8 mouse cellular contexts compared by ENCODE assay signal in the genomic region with DNA sequence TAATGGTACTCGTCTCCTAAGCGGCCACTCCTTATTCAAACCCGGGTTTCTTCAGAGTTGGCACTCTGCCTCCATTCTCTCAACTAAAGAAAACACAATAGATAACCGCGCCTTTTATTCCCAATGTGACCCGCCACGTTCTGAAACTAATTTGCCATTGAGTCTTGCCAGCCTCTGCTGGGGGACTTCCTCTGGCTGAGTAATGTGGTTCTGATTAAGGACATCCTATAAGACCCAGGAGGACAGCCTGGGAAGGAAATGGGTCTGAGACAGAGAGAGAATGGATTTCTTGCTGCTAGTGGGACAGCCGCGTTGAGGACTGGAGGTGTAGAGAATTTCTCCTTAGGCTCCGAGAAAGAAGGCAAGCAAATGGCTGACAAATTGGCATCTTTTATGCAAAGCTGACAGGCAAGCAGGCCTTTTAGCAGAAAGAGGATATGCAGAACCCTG.
DNase-seq lines count a peak whose midpoint lies in the region; ATAC-seq and TF ChIP-seq lines count a peak whose summit lies in the region.

No protein-coding gene starts in this region.

- peak; percentile 2 for DNase-seq in kidney, adult 2 months
- DNase-seq in kidney, adult 11 months = no peak
- no peak for DNase-seq in heart, embryonic 10.5 days (ENCODE audit: low spot score)
- DNase-seq in left cerebral cortex, adult 11 months (ENCODE audit: low spot score) = no peak

- TF ChIP-seq POLR2A in kidney, adult 2 months (IDR thresholded peaks at IDR 0.05; ENCODE audit: low read depth, low read length) = no peak

- WGBS in kidney, adult 2 months = 46% methylated on average over 10 of the region's 10 CpGs
- 21% methylated on average over 10 of the region's 10 CpGs for WGBS in heart, embryonic 10.5 days
- 7% methylated on average over 10 of the region's 10 CpGs for WGBS in limb, embryonic 13.5 days
- 3% methylated on average over 10 of the region's 10 CpGs for WGBS in neural tube, embryonic 13.5 days
- WGBS in liver, embryonic 12.5 days (ENCODE audit: insufficient replicate concordance) = 33% methylated on average over 10 of the region's 10 CpGs

- H3K4me3 ChIP-seq in kidney, adult 2 months (ENCODE audit: insufficient read depth, low read depth, low read length) = no peak overlapping the region
- H3K4me3 ChIP-seq in heart, embryonic 10.5 days = no peak overlapping the region
- no peak overlapping the region for H3K4me3 ChIP-seq in limb, embryonic 13.5 days
- H3K4me3 ChIP-seq in neural tube, embryonic 13.5 days = no peak overlapping the region
- no peak overlapping the region for H3K4me3 ChIP-seq in liver, embryonic 12.5 days

- no peak for TF ChIP-seq CTCF in kidney, adult 2 months (conservative IDR thresholded peaks at IDR 0.05; ENCODE audit: insufficient read depth, insufficient read length, low read depth, low read length)

- no peak overlapping the region for H3K9ac ChIP-seq in limb, embryonic 13.5 days
- no peak overlapping the region; the same call in 1 of the 2 replicates for H3K9ac ChIP-seq in neural tube, embryonic 13.5 days
- no peak overlapping the region for H3K9ac ChIP-seq in liver, embryonic 12.5 days

- H3K27me3 ChIP-seq in kidney, adult 2 months (replicated peaks; ENCODE audit: control insufficient read depth, insufficient read depth, low read length) = no peaks in the 10 kb centered on the region
- no peaks in the 10 kb centered on the region for H3K27me3 ChIP-seq in heart, embryonic 10.5 days (ENCODE audit: insufficient read depth, poor library complexity, severe bottlenecking)
- H3K27me3 ChIP-seq in limb, embryonic 13.5 days = 0 out of 2 replicates have a peak, but pooled peaks cover 5% of the 10 kb centered on the region
- peaks cover 61% of the 10 kb centered on the region for H3K27me3 ChIP-seq in neural tube, embryonic 13.5 days
- no peaks in the 10 kb centered on the region for H3K27me3 ChIP-seq in liver, embryonic 12.5 days (replicated peaks)

- ATAC-seq in limb, embryonic 13.5 days (ENCODE audit: low FRiP score, low read depth) = 0 out of 2 replicates have a peak, but pooled peaks have one; percentile 36
- ATAC-seq in neural tube, embryonic 13.5 days (ENCODE audit: low read depth) = no peak
- ATAC-seq in liver, embryonic 12.5 days = no peak
- no peak for ATAC-seq in monocyte, adult 5-6 weeks (replicated peaks; ENCODE audit: insufficient number of reproducible peaks, low FRiP score, low TSS enrichment, poor library complexity, severe bottlenecking)

- no peaks in the 10 kb centered on the region for H3K36me3 ChIP-seq in kidney, adult 2 months (ENCODE audit: control insufficient read depth, insufficient read depth, low read length)
- H3K36me3 ChIP-seq in heart, embryonic 10.5 days = no peaks in the 10 kb centered on the region
- no peaks in the 10 kb centered on the region for H3K36me3 ChIP-seq in limb, embryonic 13.5 days
- H3K36me3 ChIP-seq in neural tube, embryonic 13.5 days = no peaks in the 10 kb centered on the region
- H3K36me3 ChIP-seq in liver, embryonic 12.5 days = no peaks in the 10 kb centered on the region

- H3K9me3 ChIP-seq in heart, embryonic 10.5 days = no peaks in the 10 kb centered on the region
- H3K9me3 ChIP-seq in limb, embryonic 13.5 days = no peaks in the 10 kb centered on the region
- H3K9me3 ChIP-seq in neural tube, embryonic 13.5 days = no peaks in the 10 kb centered on the region
- no peaks in the 10 kb centered on the region for H3K9me3 ChIP-seq in liver, embryonic 12.5 days (replicated peaks)

- peak overlapping the region; percentile 38 for H3K4me2 ChIP-seq in limb, embryonic 13.5 days (replicated peaks)
- H3K4me2 ChIP-seq in neural tube, embryonic 13.5 days = peak overlapping the region; percentile 34
- H3K4me2 ChIP-seq in liver, embryonic 12.5 days = no peak overlapping the region

- no peaks in the 10 kb centered on the region for H3K4me1 ChIP-seq in kidney, adult 2 months (ENCODE audit: control insufficient read depth, insufficient read depth, low read length)
- H3K4me1 ChIP-seq in heart, embryonic 10.5 days = peaks cover 37% of the 10 kb centered on the region
- peaks cover 59% of the 10 kb centered on the region for H3K4me1 ChIP-seq in limb, embryonic 13.5 days
- H3K4me1 ChIP-seq in neural tube, embryonic 13.5 days (replicated peaks) = peaks cover 17% of the 10 kb centered on the region
- H3K4me1 ChIP-seq in liver, embryonic 12.5 days = no peaks in the 10 kb centered on the region

- H3K27ac ChIP-seq in kidney, adult 2 months (ENCODE audit: insufficient read depth, low read depth, low read length) = no peak overlapping the region
- peak overlapping the region; percentile 6; the same call in 1 of the 2 replicates for H3K27ac ChIP-seq in heart, embryonic 10.5 days
- H3K27ac ChIP-seq in limb, embryonic 13.5 days = peak overlapping the region; percentile 81
- H3K27ac ChIP-seq in neural tube, embryonic 13.5 days (replicated peaks) = 0 out of 2 replicates have a peak overlapping the region, but pooled peaks have one; percentile 4
- no peak overlapping the region for H3K27ac ChIP-seq in liver, embryonic 12.5 days

Comparison
In these comparisons a context has a peak if more than half of its experiments do, and no peak if none do; other contexts are left out.
1. H3K27ac ChIP-seq: peak in heart, embryonic 10.5 days (single experiment), limb, embryonic 13.5 days (single experiment) and neural tube, embryonic 13.5 days (single experiment); none in kidney, adult 2 months (single experiment) and liver, embryonic 12.5 days (single experiment).